Mouse (Mus musculus) skeletal muscle tissue, adult 2 months (tissue): ENCODE measurements around the gene Nop53.
A peak's percentile ranks its signal among the peaks of the same experiment; 100 is the strongest.

ENCODE experiments used
- DNase-seq: peaks from one replicate; pipeline ENCODE4 v3.0.0-alpha.2; 2012; ENCODE audit warnings: low read depth, low spot score

Gene Nop53

DNA sequence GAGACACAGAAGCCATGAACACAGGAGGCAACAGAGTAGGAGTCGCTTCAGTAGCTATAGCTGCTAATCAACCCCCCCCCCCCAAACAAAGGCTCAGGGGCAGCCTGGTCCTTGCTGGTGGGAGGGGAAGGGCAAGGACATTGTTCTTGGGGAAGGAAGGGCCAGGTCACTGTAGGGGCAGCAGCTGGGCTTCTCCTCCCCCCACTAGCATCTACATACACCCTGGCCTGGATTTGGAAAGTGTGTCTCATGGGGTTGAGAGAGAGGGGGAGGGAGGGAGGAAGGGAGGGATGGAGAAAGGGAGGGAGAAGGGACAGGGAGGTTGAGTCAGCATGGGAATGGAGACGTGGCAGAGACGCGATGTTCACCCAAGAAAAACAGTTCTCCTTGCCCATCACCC, 14.8 kb upstream of the Nop53 start:
- DNase-seq = peak; percentile 58

DNA sequence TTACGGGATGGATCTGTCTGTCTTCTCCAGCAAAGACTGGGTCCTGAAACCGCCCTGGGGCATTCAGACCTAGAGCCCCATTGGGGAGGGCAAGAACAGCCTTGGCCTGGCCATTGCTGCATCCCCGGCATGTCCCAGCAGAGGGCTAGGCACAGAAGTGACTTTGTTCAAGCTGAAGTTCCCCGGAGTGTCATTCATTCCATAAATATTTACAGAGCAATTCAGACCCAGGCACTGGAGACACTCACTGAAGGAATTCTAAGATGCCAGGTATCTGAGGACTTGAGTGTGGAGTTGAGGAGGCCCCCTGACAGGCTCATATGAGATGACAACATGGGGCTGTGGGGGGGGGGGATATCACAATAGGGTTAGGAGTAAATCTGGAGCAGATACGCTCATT, 10.3 kb upstream of the Nop53 start:
- no peak for DNase-seq

DNA sequence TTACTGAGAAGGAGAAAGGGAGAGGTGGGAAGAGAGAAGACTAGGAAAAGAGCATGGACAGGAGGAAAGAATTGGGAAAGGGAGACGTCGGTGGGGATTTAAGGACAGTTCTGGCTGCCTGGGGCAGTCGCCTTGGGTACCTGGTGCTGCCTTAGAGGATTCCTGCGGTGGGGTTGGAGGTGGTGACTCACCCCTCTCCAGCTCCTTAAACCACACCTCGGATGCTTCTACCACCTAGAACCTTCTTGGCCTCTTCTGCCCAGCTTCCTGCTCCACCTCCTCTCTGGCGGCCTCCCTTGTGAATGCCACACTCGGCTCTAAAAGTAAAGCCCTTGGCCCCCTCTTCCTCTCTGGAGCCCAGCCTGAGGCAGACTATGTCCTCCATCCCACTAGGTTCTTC, 9.6 kb upstream of the Nop53 start:
- DNase-seq = no peak

DNA sequence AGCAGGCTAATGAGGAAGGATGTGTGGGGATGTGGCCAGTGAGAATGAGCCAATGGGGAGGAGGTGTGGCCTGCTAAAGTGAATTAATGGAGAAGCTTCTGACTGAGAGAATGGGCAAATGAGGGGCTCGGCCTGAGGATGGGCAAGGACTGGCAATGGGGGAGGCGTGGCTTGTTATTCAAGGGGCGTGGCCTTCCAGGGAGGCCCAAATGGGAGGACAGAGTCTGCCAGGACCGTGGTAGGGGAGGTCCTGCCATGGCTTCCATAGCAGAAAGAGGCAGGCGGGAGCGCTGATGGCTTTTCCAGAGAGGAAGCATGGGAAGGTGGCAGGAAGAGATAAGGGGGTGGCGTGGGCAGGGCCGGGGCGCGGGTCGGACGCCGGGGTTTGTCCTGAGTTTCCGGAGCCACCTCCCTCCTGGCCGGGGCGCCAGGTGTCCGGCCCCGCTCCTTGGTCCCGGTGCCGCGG, 9.1 kb upstream of the Nop53 start:
- peak; percentile 63 for DNase-seq

- DNase-seq = no peak
Measured at GRCm38 (mm10) chr7:15954436-15954835, 8.6 kb upstream of the Nop53 start.

GRCm38 (mm10) chr7:15953307-15954074, 7.6 kb upstream of the Nop53 start:
- no peak for DNase-seq

GRCm38 (mm10) chr7:15952416-15952815, 6.5 kb upstream of the Nop53 start:
- DNase-seq = no peak

- DNase-seq = no peak
Measured at GRCm38 (mm10) chr7:15950008-15950407, 4.1 kb upstream of the Nop53 start.

GRCm38 (mm10) chr7:15949216-15949790, 3.4 kb upstream of the Nop53 start:
- no peak for DNase-seq

DNA sequence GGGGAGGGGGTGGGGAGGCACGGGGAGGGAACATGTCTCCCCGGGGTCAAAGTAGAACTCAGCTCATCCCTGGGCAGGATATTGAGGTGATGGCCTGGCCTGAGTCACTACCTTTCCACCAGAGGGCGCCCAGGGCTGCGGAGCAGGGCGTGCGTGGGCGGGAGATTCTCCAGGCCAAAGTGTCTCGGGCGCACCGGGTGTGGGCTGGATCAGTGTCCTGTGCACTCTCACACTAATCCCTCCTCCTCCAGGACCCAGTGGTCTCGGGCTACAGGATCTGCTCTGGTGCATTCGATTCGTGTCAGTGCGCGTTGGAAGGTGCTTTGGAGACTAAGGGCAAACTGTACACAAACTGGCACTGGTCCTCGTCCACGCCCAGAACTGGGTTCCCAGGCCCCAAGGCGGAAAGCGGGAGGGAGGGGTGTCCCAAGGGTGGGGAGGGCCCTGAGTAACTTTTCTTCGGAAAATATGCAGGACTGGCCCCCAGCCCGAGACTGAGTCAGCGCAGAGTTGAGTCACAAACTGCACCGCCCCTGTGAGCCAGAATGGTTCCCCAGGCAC, 2.6 kb upstream of the Nop53 start:
- peak; percentile 90 for DNase-seq

DNA sequence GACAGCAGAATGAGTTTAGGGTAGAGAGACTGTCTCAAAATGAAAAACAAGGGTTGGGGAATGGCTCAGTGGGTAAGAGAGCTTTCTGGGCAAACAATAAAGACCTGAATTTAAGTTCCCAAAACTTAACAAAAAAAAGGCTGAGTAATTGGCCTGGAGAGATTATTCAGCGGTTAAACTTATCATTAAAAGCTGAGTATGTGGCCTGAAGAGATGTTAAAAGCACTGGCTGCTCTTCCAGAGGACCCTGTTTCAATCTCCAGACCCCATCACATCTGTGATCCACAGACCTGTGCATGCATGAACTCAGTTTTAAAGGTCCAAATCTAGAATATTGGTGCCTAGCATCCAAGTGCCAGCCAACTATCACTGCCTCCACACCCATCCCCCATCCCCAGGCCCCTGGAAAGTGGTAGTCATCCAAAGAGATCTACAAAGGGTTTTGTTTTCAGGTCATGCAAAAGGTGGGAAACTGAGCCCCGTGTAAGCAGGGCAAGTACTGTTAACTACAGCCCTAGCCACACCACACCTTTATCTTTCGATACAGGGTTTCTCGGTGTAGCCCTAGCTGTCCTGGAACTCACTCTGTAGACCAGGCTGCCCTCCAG, 1.9 kb upstream of the Nop53 start:
- no peak for DNase-seq

DNA sequence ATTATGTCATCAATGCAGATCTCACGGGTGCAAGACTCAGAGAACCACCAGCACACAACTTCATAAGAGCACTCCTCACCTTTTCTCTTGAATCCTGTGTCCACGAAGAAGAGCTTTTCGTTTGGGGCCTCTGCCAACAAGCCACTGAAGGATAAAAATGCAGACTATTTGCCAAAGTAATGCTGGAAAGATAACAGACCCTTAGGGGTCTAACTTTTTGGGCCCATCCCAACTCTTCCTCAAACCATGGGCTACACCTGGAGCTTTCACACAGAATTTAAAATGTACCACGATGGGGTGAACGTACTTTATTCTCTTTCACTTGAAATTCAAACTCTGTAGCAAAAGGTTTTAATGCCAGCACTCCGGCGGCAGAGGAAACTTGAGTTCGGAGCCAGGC, 663 bp downstream of the Nop53 start:
- no peak for DNase-seq

DNA sequence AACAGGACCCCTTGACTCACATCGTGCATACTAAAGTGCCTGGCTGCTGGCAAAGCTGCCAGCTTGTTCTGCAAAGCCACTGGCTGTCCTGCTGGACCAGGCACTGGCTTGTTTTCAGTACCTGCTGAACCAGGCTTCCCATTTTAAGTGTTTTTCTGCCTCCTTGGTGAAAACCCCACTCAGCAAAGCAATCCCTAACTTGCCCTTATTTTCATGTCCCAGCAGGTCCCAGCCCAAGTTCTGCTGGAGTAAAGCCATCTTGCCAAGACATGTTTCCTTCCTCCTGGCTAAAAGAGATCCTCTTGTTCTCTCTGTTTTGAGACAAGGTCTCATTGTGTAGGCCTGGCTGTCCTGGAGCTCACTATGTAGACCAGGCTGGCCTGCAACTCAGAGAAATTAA, 1.6 kb downstream of the Nop53 start:
- no peak for DNase-seq

DNA sequence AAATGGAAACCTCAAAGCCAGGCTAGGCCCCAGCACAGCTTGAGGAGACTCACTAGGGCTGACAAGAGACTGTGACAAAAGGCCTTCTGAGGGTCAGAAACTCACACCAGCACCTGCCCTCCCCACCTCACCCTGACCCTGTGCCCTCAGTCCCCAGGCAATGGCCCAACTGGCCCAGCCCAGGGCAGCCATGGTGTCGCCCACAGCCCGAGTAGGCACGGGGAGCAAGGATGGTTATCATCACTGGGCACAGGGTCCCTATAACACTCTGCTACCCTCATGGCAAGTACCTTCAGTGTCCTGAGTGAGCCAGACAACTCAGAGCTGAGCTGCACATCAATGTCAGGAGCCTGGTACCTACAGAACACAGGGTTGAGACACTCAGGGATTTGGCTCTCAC, 7.3 kb downstream of the Nop53 start:
- DNase-seq = no peak

- no peak for DNase-seq
Measured at GRCm38 (mm10) chr7:15937491-15937890, 8.4 kb downstream of the Nop53 start.

- peak; percentile 69 for DNase-seq
Measured at GRCm38 (mm10) chr7:15933437-15934359, 12.2 kb downstream of the Nop53 start.

DNA sequence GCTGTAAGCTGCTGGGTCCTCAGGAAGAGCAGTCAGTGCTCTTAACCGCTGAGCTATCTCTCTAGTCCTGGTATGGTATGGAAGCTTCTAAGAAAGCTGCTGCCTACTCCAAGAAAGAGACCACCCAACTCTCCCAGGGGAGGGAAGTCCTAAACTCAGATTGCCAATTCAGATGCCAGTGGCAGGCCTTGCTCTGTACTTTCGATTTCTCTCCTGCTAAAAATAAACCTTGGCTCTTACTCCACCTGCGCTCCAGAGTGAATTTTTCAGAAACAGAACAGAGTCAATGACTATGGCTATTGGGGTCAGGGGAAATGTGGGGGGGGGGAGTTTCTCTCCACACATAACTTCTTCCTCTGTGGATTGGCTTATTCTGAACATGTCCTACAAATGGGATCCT, 14.2 kb downstream of the Nop53 start:
- no peak for DNase-seq

DNA sequence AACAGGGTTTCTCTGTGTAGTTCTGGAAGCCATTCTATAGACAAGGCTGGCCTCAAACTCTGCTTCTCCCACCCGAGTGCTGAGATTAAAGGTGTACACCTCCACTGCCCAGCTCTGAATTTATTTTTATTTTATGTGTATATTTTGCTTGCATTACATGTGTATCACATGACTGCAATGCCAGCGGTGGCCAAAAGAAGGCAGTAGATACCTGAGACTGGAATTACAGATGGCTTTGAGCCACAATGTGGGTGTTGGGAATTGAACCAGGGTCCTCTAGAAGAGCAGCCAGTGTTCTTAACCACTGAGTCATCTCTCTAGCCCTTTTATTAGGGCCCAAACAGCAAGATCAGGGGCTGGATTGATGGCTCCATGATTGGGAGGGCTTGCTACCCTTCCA, 15.3 kb downstream of the Nop53 start:
- DNase-seq = no peak

GRCm38 (mm10) chr7:15929910-15930309, 16.0 kb downstream of the Nop53 start:
- peak; percentile 66 for DNase-seq

DNA sequence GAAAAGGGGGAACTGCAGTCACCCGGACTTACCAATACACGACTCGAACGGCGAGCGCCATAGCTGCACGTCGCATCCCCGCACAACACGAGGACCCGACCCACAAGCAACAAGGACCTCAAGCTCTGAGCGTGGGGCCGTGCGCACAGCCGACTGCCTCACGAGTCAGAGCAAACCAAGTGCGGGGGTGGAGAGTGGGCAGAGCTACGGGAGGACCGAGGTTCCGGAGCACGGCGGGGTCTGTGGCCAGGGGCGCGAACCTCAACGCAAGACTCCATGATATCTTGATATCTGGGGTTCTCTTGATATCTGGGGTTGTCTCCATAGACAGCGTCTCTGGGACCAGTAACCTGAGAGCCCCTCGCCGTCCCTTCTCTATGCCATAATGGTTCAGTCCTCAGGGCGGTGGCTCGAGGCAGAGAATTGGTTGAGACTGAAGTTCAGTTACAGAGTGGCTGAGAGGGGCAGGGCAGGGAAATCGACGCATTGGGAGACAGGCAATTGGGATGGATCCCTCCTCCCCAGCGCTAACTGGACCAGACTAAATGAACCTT, 23.6 kb downstream of the Nop53 start, which contains the start of gene Selenow:
Selenow (minus strand) TSS at position 183 of the 554 bp plus-strand sequence.
- peak; percentile 92 for DNase-seq

GRCm38 (mm10) chr7:15921796-15922195, 24.1 kb downstream of the Nop53 start:
- DNase-seq = peak; percentile 84
